Mouse (Mus musculus): ENCODE data around the gene Nfe2l1. TPM values are rescaled to one million over a fixed set of nuclear protein-coding genes. Genes with fewer than 3 reads are reported as not detected.

The Nfe2l1 gene
- polyA plus RNA-seq, 1 experiment from 2014 or later = 51.8 TPM

DNA sequence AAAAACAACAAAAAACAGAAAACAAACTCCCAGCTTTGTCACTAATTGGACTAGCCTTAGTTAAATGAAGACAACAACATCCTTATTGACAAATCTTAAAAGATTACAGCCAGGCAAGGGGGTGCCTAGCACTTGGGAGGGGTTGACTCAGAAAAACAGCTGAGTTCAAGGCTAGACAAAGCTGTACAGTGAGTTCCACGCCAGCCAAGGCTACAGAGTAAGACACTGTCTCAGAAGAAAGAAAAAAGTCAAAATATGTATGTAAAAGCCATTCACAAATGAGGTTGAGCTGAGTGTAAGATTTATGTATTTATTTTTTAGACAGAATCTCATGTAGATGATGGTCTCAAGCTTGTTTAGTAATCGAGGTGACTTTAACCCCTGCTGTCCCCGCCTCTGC is 10.1 kb upstream of the Nfe2l1 start:
- DNase-seq (ENCODE audit: low spot score) (no peak), ATAC-seq (no peak)
- H3K9me3 ChIP-seq (ENCODE audit: low read length) = no peaks in the 10 kb centered on the region
- no peak overlapping the region for H3K4me2 ChIP-seq (replicated peaks; ENCODE audit: low read depth, low read length)
- no peak overlapping the region for H3K9ac ChIP-seq (replicated peaks; ENCODE audit: low read depth)
- no peaks in the 10 kb centered on the region for H3K36me3 ChIP-seq (ENCODE audit: insufficient read depth, low read length)
- no peaks in the 10 kb centered on the region for H3K27me3 ChIP-seq (replicated peaks; ENCODE audit: insufficient read depth, low read length)
- no peak overlapping the region for H3K4me3 ChIP-seq (ENCODE audit: low read depth, low read length)
- no peak overlapping the region for H3K27ac ChIP-seq (ENCODE audit: low read length)
- 66% methylated on average over 3 of the region's 3 CpGs for WGBS
- no peak for TF ChIP-seq EP300 (IDR thresholded peaks at IDR 0.05)
- no peak for TF ChIP-seq CTCF (IDR thresholded peaks at IDR 0.05)
- H3K4me1 ChIP-seq (ENCODE audit: insufficient read depth, low read depth, low read length) = no peaks in the 10 kb centered on the region

DNA sequence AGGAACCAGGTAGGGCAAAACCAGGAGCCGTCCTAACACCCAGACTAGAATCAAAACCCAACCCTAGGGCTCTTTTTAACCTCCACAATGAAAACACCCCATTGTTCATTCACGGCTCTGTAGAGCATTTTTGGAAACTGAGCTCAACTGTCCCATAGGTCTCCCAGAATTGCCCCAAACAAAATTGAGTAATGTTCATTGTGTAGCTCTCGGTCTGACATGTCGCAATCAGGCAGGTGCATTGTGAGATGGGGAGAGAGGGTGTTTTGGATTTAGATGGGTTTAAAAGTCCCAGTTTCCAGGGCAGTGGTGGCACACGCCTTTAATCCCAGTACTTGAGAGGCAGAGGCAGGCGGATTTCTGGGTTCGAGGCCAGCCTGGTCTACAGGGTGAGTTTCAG is 9.7 kb upstream of the Nfe2l1 start:
- 76% methylated on average over 7 of the region's 7 CpGs for WGBS
- Histone ChIP-seq H3K36me3 (ENCODE audit: insufficient read depth, low read length) (no peaks in the 10 kb centered on the region), H3K27me3 (replicated peaks; ENCODE audit: insufficient read depth, low read length) (no peaks in the 10 kb centered on the region), H3K4me3 (ENCODE audit: low read depth, low read length) (no peak overlapping the region), H3K9me3 (ENCODE audit: low read length) (no peaks in the 10 kb centered on the region), H3K27ac (ENCODE audit: low read length) (no peak overlapping the region), H3K4me2 (replicated peaks; ENCODE audit: low read depth, low read length) (no peak overlapping the region), H3K4me1 (ENCODE audit: insufficient read depth, low read depth, low read length) (no peaks in the 10 kb centered on the region), H3K9ac (replicated peaks; ENCODE audit: low read depth) (no peak overlapping the region)
- DNase-seq (ENCODE audit: low spot score) (no peak), ATAC-seq (no peak)
- no peak for TF ChIP-seq EP300 (IDR thresholded peaks at IDR 0.05)
- no peak for TF ChIP-seq CTCF (IDR thresholded peaks at IDR 0.05)

DNA sequence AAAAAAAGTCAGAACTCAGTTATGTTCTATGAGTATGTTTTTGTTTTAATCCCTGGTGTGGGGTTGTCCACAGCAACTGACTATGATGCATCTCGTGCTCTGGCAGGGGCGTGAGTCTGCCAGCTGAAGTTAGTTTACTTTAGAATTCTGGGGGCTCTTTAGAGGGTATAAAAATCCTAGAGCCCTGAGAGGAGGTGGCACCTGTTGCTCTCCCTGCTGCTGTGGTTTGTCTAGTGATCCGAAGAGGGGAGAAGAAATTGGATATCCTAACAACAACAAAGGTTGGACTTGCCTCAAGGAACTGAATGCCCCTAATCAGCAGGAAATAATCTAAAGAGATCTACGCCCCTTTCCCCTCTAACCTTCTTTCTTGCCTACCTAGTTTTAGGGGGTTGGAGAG is 8.6 kb upstream of the Nfe2l1 start:
- H3K27me3 ChIP-seq (replicated peaks; ENCODE audit: insufficient read depth, low read length) = no peaks in the 10 kb centered on the region
- no peak overlapping the region for H3K9ac ChIP-seq (replicated peaks; ENCODE audit: low read depth)
- H3K4me3 ChIP-seq (ENCODE audit: low read depth, low read length) = no peak overlapping the region
- H3K9me3 ChIP-seq (ENCODE audit: low read length) = no peaks in the 10 kb centered on the region
- no peaks in the 10 kb centered on the region for H3K4me1 ChIP-seq (ENCODE audit: insufficient read depth, low read depth, low read length)
- no peak for TF ChIP-seq EP300 (IDR thresholded peaks at IDR 0.05)
- no peak for TF ChIP-seq CTCF (IDR thresholded peaks at IDR 0.05)
- DNase-seq (ENCODE audit: low spot score) (no peak), ATAC-seq (no peak)
- 46% methylated on average over 4 of the region's 4 CpGs for WGBS
- no peaks in the 10 kb centered on the region for H3K36me3 ChIP-seq (ENCODE audit: insufficient read depth, low read length)
- H3K27ac ChIP-seq (ENCODE audit: low read length) = no peak overlapping the region
- no peak overlapping the region for H3K4me2 ChIP-seq (replicated peaks; ENCODE audit: low read depth, low read length)

DNA sequence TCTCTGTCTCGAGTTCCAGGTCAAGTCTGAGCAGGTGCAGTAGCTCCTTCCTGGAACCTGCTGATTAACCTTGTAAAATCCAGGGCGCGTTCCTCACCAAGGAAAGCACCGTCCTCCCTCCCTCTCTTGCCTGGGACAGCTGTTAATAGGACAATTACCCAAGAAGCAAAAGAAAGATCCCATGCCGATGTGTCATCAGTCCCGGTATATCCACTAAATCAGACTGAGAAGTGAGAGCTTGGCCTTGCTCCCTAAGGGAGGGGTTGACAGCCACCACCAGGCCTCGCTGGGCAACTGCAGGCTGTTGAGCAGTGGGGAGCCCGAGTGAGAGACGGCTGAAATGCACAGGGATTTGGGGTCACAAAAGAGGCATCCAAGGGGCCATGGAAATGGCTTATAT is 7.5 kb upstream of the Nfe2l1 start:
- H3K4me3 ChIP-seq (ENCODE audit: low read depth, low read length) = no peak overlapping the region
- TF ChIP-seq EP300 (IDR thresholded peaks at IDR 0.05) = no peak
- peak; percentile 68 for TF ChIP-seq CTCF (IDR thresholded peaks at IDR 0.05)
- DNase-seq (ENCODE audit: low spot score) (peak; percentile 32), ATAC-seq (peak; percentile 65; the same call in 1 of the 2 replicates)
- no peaks in the 10 kb centered on the region for H3K4me1 ChIP-seq (ENCODE audit: insufficient read depth, low read depth, low read length)
- H3K9me3 ChIP-seq (ENCODE audit: low read length) = no peaks in the 10 kb centered on the region
- H3K4me2 ChIP-seq (replicated peaks; ENCODE audit: low read depth, low read length) = no peak overlapping the region
- no peak overlapping the region for H3K27ac ChIP-seq (ENCODE audit: low read length)
- 33% methylated on average over 9 of the region's 9 CpGs for WGBS
- no peak overlapping the region for H3K9ac ChIP-seq (replicated peaks; ENCODE audit: low read depth)
- H3K27me3 ChIP-seq (replicated peaks; ENCODE audit: insufficient read depth, low read length) = no peaks in the 10 kb centered on the region
- H3K36me3 ChIP-seq (ENCODE audit: insufficient read depth, low read length) = no peaks in the 10 kb centered on the region

DNA sequence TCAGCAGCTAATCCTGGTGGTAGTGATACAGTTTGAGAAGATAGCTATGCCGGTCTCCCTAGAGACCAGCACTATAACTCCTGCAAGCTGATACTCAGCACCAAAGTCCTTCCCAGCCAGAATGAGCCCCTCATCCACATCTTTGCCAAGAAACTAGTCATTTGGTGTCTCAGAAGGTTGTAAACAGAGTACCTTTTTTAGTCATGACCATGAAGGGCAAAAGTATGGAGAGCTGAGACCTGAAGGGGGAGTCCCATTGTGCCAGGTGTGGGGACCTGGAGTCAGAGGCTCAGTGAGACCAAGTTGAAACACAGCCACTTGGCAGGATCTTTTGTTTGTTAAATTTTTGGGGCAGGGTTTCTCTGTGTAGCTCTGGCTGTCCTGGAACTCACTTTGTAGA is 4.4 kb upstream of the Nfe2l1 start:
- H3K9ac ChIP-seq (replicated peaks; ENCODE audit: low read depth) = no peak overlapping the region

DNA sequence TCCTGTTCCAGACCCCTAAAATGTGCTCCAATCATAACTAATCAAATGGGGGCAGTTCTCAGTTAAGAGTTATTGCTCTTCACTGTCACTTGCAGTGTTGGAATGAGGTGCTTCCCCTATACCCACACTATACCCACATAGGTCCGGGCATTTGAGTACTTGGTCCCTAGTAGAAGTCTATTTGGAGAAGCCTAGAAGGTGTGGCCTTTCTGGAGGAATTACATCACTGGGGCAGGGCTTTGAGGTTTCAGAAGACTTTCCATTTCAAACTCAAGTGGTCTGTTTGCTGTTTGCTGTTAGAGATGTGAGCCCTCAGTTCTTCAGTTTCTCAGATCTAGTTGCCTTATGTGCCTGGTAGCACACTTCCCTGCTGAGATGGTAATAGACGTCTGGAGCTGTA is 3.2 kb upstream of the Nfe2l1 start:
- no peaks in the 10 kb centered on the region for H3K9me3 ChIP-seq (ENCODE audit: low read length)
- no peak overlapping the region for H3K4me2 ChIP-seq (replicated peaks; ENCODE audit: low read depth, low read length)
- no peak for TF ChIP-seq EP300 (IDR thresholded peaks at IDR 0.05)
- no peak for TF ChIP-seq CTCF (IDR thresholded peaks at IDR 0.05)
- H3K27ac ChIP-seq (ENCODE audit: low read length) = no peak overlapping the region
- H3K9ac ChIP-seq (replicated peaks; ENCODE audit: low read depth) = no peak overlapping the region
- 43% methylated on average over 2 of the region's 2 CpGs for WGBS
- H3K27me3 ChIP-seq (replicated peaks; ENCODE audit: insufficient read depth, low read length) = no peaks in the 10 kb centered on the region
- DNase-seq (ENCODE audit: low spot score) = no peak
- ATAC-seq = no peak
- H3K4me3 ChIP-seq (ENCODE audit: low read depth, low read length) = no peak overlapping the region
- no peaks in the 10 kb centered on the region for H3K36me3 ChIP-seq (ENCODE audit: insufficient read depth, low read length)
- H3K4me1 ChIP-seq (ENCODE audit: insufficient read depth, low read depth, low read length) = peaks cover 4% of the 10 kb centered on the region

More for the DNA sequence above, 4.4 kb upstream of the Nfe2l1 start:
- H3K4me2 ChIP-seq (replicated peaks; ENCODE audit: low read depth, low read length) = no peak overlapping the region
- TF ChIP-seq EP300 (IDR thresholded peaks at IDR 0.05) (no peak), CTCF (IDR thresholded peaks at IDR 0.05) (no peak)
- no peaks in the 10 kb centered on the region for H3K36me3 ChIP-seq (ENCODE audit: insufficient read depth, low read length)
- WGBS = 100% methylated on average over 1 of the region's 1 CpGs
- no peak for ATAC-seq
- no peaks in the 10 kb centered on the region for H3K9me3 ChIP-seq (ENCODE audit: low read length)
- H3K4me1 ChIP-seq (ENCODE audit: insufficient read depth, low read depth, low read length) = no peaks in the 10 kb centered on the region
- H3K27ac ChIP-seq (ENCODE audit: low read length) = no peak overlapping the region
- DNase-seq (ENCODE audit: low spot score) = no peak
- no peaks in the 10 kb centered on the region for H3K27me3 ChIP-seq (replicated peaks; ENCODE audit: insufficient read depth, low read length)
- no peak overlapping the region for H3K4me3 ChIP-seq (ENCODE audit: low read depth, low read length)

DNA sequence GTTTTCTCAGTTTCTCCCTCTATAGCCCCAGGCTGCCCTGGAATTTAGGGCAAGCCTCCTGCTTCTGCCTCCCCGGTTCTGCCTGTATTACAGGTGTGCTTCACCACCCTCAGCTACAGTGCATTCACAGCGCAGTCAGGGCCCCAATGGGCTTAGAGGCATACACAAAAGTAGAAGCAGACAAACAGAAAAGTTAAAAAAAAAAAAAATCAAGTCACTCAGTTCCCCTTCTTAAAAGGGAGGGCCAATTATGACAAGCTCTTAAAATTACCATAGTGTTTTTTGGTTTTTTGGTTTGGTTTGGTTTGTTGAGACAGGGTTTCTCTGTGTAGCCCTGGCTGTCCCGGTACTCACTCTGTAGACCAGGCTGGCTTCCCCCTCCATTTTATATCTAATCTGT is 2.8 kb upstream of the Nfe2l1 start:
- H3K27me3 ChIP-seq (replicated peaks; ENCODE audit: insufficient read depth, low read length) = no peaks in the 10 kb centered on the region
- peaks cover 8% of the 10 kb centered on the region for H3K4me1 ChIP-seq (ENCODE audit: insufficient read depth, low read depth, low read length)
- no peak overlapping the region for H3K4me2 ChIP-seq (replicated peaks; ENCODE audit: low read depth, low read length)
- WGBS = 91% methylated on average over 3 of the region's 3 CpGs
- H3K9me3 ChIP-seq (ENCODE audit: low read length) = no peaks in the 10 kb centered on the region
- no peak overlapping the region for H3K9ac ChIP-seq (replicated peaks; ENCODE audit: low read depth)
- no peak overlapping the region for H3K4me3 ChIP-seq (ENCODE audit: low read depth, low read length)
- ATAC-seq = no peak
- H3K36me3 ChIP-seq (ENCODE audit: insufficient read depth, low read length) = no peaks in the 10 kb centered on the region
- DNase-seq (ENCODE audit: low spot score) = no peak
- H3K27ac ChIP-seq (ENCODE audit: low read length) = no peak overlapping the region
- TF ChIP-seq EP300 (IDR thresholded peaks at IDR 0.05) (no peak), CTCF (IDR thresholded peaks at IDR 0.05) (no peak)
